Mouse (Mus musculus): ENCODE data around the gene Magi3.

DNA sequence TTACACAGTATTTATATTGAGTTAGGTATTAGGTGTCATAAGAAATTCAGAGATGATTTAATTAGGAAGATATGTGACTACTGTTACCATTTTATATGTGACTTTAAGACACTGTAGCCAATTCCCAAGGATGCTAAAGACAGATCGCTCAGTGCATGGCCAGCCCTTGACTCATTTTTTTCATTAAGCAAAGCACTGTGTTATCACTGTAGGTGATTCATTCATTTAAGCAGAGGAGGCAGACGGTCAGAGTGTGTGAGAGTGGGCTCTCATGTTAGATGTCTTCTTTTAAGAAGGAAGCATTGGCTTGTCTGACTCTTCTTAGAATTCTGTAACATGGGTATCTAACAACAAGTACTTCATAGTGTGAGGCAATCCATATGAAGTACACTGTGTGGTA, 19.6 kb upstream of the Magi3 start:
- no peak for TF ChIP-seq POLR2A (IDR thresholded peaks at IDR 0.05; ENCODE audit: low read depth, low read length)
- no peak for TF ChIP-seq CTCF (IDR thresholded peaks at IDR 0.05; ENCODE audit: extremely low read depth, insufficient read depth, insufficient read length, insufficient replicate concordance)
